Mouse (Mus musculus): Measurements from ENCODE around the gene Osbp. TPM values are rescaled to one million over a fixed set of nuclear protein-coding genes. Genes with fewer than 3 reads are reported as not detected.

Osbp gene
- total and polyA plus RNA-seq, 3 experiments = 33.8 to 95.1 (median 81.7) TPM

DNA sequence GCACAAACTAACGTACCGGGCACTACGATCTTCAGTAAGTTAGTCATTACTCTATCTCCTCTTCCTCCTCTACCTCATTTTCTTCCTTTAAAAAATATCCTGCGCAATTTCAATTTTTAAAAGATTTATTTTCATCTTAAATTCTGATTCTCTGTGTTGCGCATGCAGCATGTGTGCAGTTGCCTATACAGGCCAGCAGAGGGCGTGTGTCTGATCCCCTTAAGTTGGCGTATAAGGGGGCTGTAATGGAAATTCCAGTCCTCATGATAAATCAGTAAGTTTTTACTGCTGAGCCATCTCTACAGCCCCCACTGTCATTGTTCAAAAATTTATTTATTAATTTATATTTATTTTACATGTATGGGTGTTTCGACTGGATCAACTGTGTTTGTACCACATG, 50.0 kb downstream of the Osbp start:
- Histone ChIP-seq H3K27ac (no peak overlapping the region), H3K4me3 (no peak overlapping the region), H3K27me3 (ENCODE audit: control insufficient read depth, insufficient read depth, low read length) (no peaks in the 10 kb centered on the region), H3K79me2 (replicated peaks; ENCODE audit: control insufficient read depth, insufficient read depth, low read length) (no peaks in the 10 kb centered on the region), H3K9ac (ENCODE audit: low read depth, low read length) (no peak overlapping the region), H3K36me3 (ENCODE audit: control insufficient read depth, insufficient read depth, low read length) (no peaks in the 10 kb centered on the region), H3K4me1 (ENCODE audit: control insufficient read depth, insufficient read depth, low read length) (0 out of 2 replicates have a peak, but pooled peaks cover 1% of the 10 kb centered on the region)
- TF ChIP-seq CTCF (IDR thresholded peaks at IDR 0.05) = peak; percentile 63
- no peak for TF ChIP-seq POLR2A (IDR thresholded peaks at IDR 0.05; ENCODE audit: insufficient read depth, low read depth, low read length)
- WGBS = 74% methylated on average over 8 of the region's 8 CpGs
- DNase-seq = no peak
- intact Hi-C loops (cut with DNase I) = loop anchor here (10.0 kb wide), 2 partner anchors 559 to 779 kb away; partner anchors contain the start of genes Lpxn and Zfp91

DNA sequence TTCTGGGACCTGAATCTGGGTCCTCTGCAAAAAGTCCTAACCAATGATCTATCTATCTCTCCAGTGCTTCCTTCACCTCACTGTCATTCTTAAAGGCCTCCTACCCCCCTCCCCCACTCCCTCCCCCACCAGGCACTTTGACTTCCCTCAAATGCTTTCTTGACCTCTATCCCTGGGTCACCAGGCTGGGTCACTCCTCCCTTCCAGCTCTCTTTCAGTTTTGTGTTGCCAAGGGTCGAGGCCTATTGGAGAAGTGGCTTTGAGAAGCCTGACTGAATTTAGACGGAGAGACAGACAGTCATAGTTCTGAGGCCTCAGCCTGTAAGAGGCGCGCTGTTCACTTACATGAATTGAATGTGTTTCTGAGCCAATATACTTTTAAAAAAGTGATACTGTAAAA, 50.5 kb downstream of the Osbp start:
- TF ChIP-seq CTCF (IDR thresholded peaks at IDR 0.05) = no peak
- TF ChIP-seq POLR2A (IDR thresholded peaks at IDR 0.05; ENCODE audit: insufficient read depth, low read depth, low read length) = no peak
- no peak for TF ChIP-seq EP300 (IDR thresholded peaks at IDR 0.05; ENCODE audit: insufficient read depth, low read depth, low read length)
- H3K36me3 ChIP-seq (ENCODE audit: control insufficient read depth, insufficient read depth, low read length) = no peaks in the 10 kb centered on the region
- no peaks in the 10 kb centered on the region for H3K79me2 ChIP-seq (replicated peaks; ENCODE audit: control insufficient read depth, insufficient read depth, low read length)
- 87% methylated on average over 4 of the region's 4 CpGs for WGBS
- H3K4me3 ChIP-seq = no peak overlapping the region
- H3K9ac ChIP-seq (ENCODE audit: low read depth, low read length) = no peak overlapping the region
- no peak for DNase-seq
- no peak overlapping the region for H3K27ac ChIP-seq
- no peaks in the 10 kb centered on the region for H3K27me3 ChIP-seq (ENCODE audit: control insufficient read depth, insufficient read depth, low read length)
- intact Hi-C loops (cut with DNase I) = loop anchor here (10.0 kb wide), 2 partner anchors 559 to 779 kb away; partner anchors contain the start of genes Lpxn and Zfp91
- 0 out of 2 replicates have a peak, but pooled peaks cover 1% of the 10 kb centered on the region for H3K4me1 ChIP-seq (ENCODE audit: control insufficient read depth, insufficient read depth, low read length)

DNA sequence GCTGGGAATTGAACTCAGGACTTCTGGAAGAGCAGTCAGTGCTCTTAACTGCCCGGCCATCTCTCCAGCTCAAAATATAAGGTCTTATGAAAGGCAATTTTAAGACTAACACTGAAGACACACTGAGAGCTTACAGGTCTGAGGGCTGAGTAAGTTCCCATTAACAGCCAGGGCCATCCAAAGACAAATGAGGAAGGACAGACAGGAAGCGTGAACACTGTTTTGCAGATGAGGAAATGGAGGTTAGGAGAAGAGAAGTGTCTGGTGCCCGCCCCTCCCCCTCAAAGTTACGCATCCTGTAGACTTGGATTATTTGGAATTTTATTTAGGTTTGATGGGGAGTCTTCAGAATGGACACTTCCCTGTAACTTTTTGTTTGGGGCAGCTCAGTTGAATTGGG, 58.4 kb downstream of the Osbp start:
- 72% methylated on average over 4 of the region's 4 CpGs for WGBS

DNA sequence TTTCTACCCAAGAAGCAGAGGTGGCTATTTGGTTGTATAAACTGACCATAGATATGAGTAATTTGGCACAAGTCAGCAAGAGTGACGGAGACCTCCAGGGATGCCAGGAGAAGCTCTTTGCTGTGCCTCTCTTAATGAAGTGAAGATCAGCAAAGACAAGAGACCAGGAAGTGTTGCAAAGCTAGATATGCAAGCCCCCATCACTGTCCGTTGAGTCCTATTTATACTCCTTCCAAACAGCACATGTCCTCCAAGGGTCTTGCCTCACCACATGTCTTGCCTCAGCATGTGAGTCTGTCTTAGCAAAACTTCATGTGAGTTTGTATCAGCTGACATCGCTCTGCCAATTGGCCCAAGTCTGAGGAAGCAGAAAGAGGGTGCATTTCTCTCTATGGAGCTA, 59.6 kb downstream of the Osbp start:
- intact Hi-C loops (cut with DNase I) = no loop called here
- WGBS = 77% methylated on average over 3 of the region's 3 CpGs

More for the DNA sequence above, 58.4 kb downstream of the Osbp start:
- no peaks in the 10 kb centered on the region for H3K79me2 ChIP-seq (replicated peaks; ENCODE audit: control insufficient read depth, insufficient read depth, low read length)
- H3K36me3 ChIP-seq (ENCODE audit: control insufficient read depth, insufficient read depth, low read length) = no peaks in the 10 kb centered on the region
- H3K27ac ChIP-seq = no peak overlapping the region
- DNase-seq = no peak
- no peak for TF ChIP-seq POLR2A (IDR thresholded peaks at IDR 0.05; ENCODE audit: insufficient read depth, low read depth, low read length)
- no peak for TF ChIP-seq EP300 (IDR thresholded peaks at IDR 0.05; ENCODE audit: insufficient read depth, low read depth, low read length)
- no peak for TF ChIP-seq CTCF (IDR thresholded peaks at IDR 0.05)
- no peaks in the 10 kb centered on the region for H3K27me3 ChIP-seq (ENCODE audit: control insufficient read depth, insufficient read depth, low read length)
- H3K4me1 ChIP-seq (ENCODE audit: control insufficient read depth, insufficient read depth, low read length) = no peaks in the 10 kb centered on the region
- H3K9ac ChIP-seq (ENCODE audit: low read depth, low read length) = no peak overlapping the region
- no peak overlapping the region for H3K4me3 ChIP-seq
- intact Hi-C loops (cut with DNase I) = no loop called here

DNA sequence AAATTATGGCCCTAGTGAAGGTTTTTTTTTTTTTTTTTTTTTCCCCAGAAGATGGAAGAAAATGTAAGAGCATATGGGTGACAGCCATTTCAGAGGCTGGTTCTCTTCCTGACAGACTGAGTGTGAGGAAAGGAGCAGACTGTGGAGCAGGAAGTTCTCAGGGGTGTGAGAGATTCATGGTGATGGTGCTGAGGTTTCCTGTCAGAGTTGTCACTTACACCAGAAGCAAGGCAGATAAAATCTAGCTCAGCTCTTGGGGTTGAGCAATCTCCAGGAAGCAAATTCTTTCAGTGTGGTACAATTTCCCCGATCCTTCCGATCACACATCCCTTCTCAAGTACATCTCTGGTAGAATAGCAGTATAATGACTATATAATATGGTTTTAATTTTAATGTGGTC, 60.9 kb downstream of the Osbp start:
- intact Hi-C loops (cut with DNase I) = no loop called here
- no peaks in the 10 kb centered on the region for H3K79me2 ChIP-seq (replicated peaks; ENCODE audit: control insufficient read depth, insufficient read depth, low read length)
- no peak for DNase-seq
- no peak overlapping the region for H3K9ac ChIP-seq (ENCODE audit: low read depth, low read length)
- no peak overlapping the region for H3K4me3 ChIP-seq
- no peak for TF ChIP-seq EP300 (IDR thresholded peaks at IDR 0.05; ENCODE audit: insufficient read depth, low read depth, low read length)
- no peak for TF ChIP-seq CTCF (IDR thresholded peaks at IDR 0.05)
- TF ChIP-seq POLR2A (IDR thresholded peaks at IDR 0.05; ENCODE audit: insufficient read depth, low read depth, low read length) = no peak
- H3K27me3 ChIP-seq (ENCODE audit: control insufficient read depth, insufficient read depth, low read length) = no peaks in the 10 kb centered on the region
- H3K27ac ChIP-seq = no peak overlapping the region
- no peaks in the 10 kb centered on the region for H3K36me3 ChIP-seq (ENCODE audit: control insufficient read depth, insufficient read depth, low read length)
- no peaks in the 10 kb centered on the region for H3K4me1 ChIP-seq (ENCODE audit: control insufficient read depth, insufficient read depth, low read length)
- WGBS = 26% methylated on average over 2 of the region's 2 CpGs

More for the DNA sequence above, 59.6 kb downstream of the Osbp start:
- TF ChIP-seq EP300 (IDR thresholded peaks at IDR 0.05; ENCODE audit: insufficient read depth, low read depth, low read length) (no peak), POLR2A (IDR thresholded peaks at IDR 0.05; ENCODE audit: insufficient read depth, low read depth, low read length) (no peak)
- no peaks in the 10 kb centered on the region for H3K79me2 ChIP-seq (replicated peaks; ENCODE audit: control insufficient read depth, insufficient read depth, low read length)
- no peak overlapping the region for H3K4me3 ChIP-seq
- no peak overlapping the region for H3K27ac ChIP-seq
- H3K4me1 ChIP-seq (ENCODE audit: control insufficient read depth, insufficient read depth, low read length) = no peaks in the 10 kb centered on the region
- H3K36me3 ChIP-seq (ENCODE audit: control insufficient read depth, insufficient read depth, low read length) = no peaks in the 10 kb centered on the region
- H3K9ac ChIP-seq (ENCODE audit: low read depth, low read length) = no peak overlapping the region
- no peak for DNase-seq
- no peaks in the 10 kb centered on the region for H3K27me3 ChIP-seq (ENCODE audit: control insufficient read depth, insufficient read depth, low read length)

DNA sequence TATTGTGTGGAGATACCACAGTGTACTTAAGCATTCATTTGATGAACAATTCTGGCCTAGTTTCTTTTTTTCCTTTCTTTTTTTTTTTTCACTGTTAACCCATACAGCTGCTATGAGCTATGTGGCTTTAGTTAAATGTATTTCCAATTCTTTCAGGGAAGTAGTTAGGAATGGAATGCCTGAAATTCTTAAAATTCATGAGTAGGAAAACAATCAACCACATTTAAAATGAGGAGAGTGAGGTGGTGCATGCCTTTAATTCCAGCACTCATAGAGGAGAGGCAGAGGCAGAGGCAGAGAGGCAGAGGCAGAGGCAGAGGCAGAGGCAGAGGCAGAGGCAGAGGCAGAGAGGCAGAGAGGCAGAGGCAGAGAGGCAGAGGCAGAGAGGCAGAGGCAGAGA, 72.0 kb downstream of the Osbp start:
- H3K9ac ChIP-seq (ENCODE audit: low read depth, low read length) = no peak overlapping the region

More for the DNA sequence above, 72.0 kb downstream of the Osbp start:
- Histone ChIP-seq H3K27me3 (ENCODE audit: control insufficient read depth, insufficient read depth, low read length) (no peaks in the 10 kb centered on the region), H3K4me1 (ENCODE audit: control insufficient read depth, insufficient read depth, low read length) (no peaks in the 10 kb centered on the region), H3K36me3 (ENCODE audit: control insufficient read depth, insufficient read depth, low read length) (no peaks in the 10 kb centered on the region), H3K27ac (no peak overlapping the region), H3K4me3 (no peak overlapping the region), H3K79me2 (replicated peaks; ENCODE audit: control insufficient read depth, insufficient read depth, low read length) (no peaks in the 10 kb centered on the region)
- intact Hi-C loops (cut with DNase I) = no loop called here
- no peak for DNase-seq
- TF ChIP-seq POLR2A (IDR thresholded peaks at IDR 0.05; ENCODE audit: insufficient read depth, low read depth, low read length) (no peak), EP300 (IDR thresholded peaks at IDR 0.05; ENCODE audit: insufficient read depth, low read depth, low read length) (no peak), CTCF (IDR thresholded peaks at IDR 0.05) (no peak)

Measured in heart, adult 2 months (tissue).